Mouse (Mus musculus): ENCODE measurements around the gene Nmt2.

DNA sequence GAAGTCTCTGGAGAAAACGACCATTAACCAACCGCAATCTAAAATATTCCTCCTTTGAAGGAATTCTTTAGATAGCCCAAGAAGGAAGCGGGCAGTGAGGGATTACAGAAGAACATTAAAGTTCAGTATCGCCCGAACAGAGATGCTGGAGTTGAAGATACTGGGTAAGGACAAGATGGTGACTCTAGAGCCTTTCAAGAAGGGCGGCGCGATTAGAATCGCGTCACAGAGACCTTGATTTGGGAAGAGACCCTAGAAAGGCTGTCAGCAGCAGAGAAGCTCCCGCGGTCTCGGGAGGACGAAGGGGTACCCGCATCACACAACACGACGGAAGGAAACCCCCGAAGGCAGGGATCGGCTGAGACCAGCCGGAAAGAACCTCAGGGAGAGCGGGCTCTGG is 48.0 kb downstream of the Nmt2 start:
- TF ChIP-seq MYC (IDR thresholded peaks at IDR 0.05; ENCODE audit: low read depth, low read length) (no peak), CTCF (IDR thresholded peaks at IDR 0.05 in 2 of 3, conservative IDR thresholded peaks at IDR 0.05 in 1 of 3; ENCODE audit: control insufficient read depth in 1 of 3, insufficient read depth in 1 of 3, low read depth in 2 of 3, low read length in 3 of 3, poor library complexity in 1 of 3, severe bottlenecking in 1 of 3) (no peak), MYB (IDR thresholded peaks at IDR 0.05; ENCODE audit: low read depth, low read length) (no peak), GABPA (IDR thresholded peaks at IDR 0.05; ENCODE audit: low read depth, low read length) (no peak), TBP (IDR thresholded peaks at IDR 0.05; ENCODE audit: low read depth, low read length) (no peak), MAZ (IDR thresholded peaks at IDR 0.05; ENCODE audit: low read depth, low read length) (no peak)

Measured in MEL (cell line).